Mouse (Mus musculus) E14TG2a.4 (cell line): ENCODE results near the gene March10.

Source experiments
- CTCF ChIP-seq: conservative IDR thresholded peaks from 2 replicates; pipeline ENCODE4 v1.5.1; 2014; ENCODE audit warnings: low read length
- NANOG ChIP-seq: IDR thresholded peaks from 2 replicates; pipeline ENCODE4 v1.6.1; 2014; ENCODE audit warnings: borderline replicate concordance, low read length, mixed read lengths
- POU5F1 ChIP-seq: IDR thresholded peaks from 2 replicates; pipeline ENCODE4 v1.6.1; 2014; ENCODE audit warnings: low read length, borderline replicate concordance

- TF ChIP-seq CTCF (no peak), POU5F1 (no peak), NANOG (no peak)
These were observed 93.5 kb downstream of the March10 start for GRCm38 (mm10) chr11:105362946-105363597.
